Mouse (Mus musculus): ENCODE data around the gene Per3. TPM values are rescaled to one million over a fixed set of nuclear protein-coding genes. Genes with fewer than 3 reads are reported as not detected.

Per3 gene
- total RNA-seq (2023) = 2.7 TPM

GRCm38 (mm10) chr4:151044037-151044943, at the start of gene Per3:
Gene Per3, minus strand, starts transcription at chr4:151044665.

GRCm38 (mm10) chr4:151089270-151089669, 44.8 kb upstream of the Per3 start, which contains the start of gene Gm13090:
Gene Gm13090, plus strand, starts transcription at chr4:151089570.

GRCm38 (mm10) chr4:151057347-151058321, 13.2 kb upstream of the Per3 start, which contains the start of gene Vamp3:
Gene Vamp3, minus strand, starts transcription at chr4:151057963.

GRCm38 (mm10) chr4:150996797-150997196, 47.7 kb downstream of the Per3 start, which contains the start of gene Uts2:
Gene Uts2, plus strand, starts transcription at chr4:150997097.

Other genes with a start within 250 kb of the Per3 start
- 45.7 TPM for gene Errfi1, start 190.7 kb downstream of the Per3 start, total RNA-seq (2023)
- 154 TPM for gene Park7, start 130.2 kb downstream of the Per3 start, total RNA-seq (2023)
- 5.9 TPM for gene Tnfrsf9, start 130.1 kb downstream of the Per3 start, total RNA-seq (2023)
- gene Uts2, start 47.6 kb downstream of the Per3 start, total RNA-seq (2023) = not detected
- 66.6 TPM for gene Vamp3, start 13.3 kb upstream of the Per3 start, total RNA-seq (2023)
- not detected for gene Gm13090, start 44.9 kb upstream of the Per3 start, total RNA-seq (2023)